Mouse (Mus musculus) hindlimb bud, embryonic 11.5 days (tissue): ENCODE data around the gene Pmpca.
"Not testable (repeated sequence)": the region's sequence is repeated elsewhere in the genome, so short reads cannot be mapped to it uniquely, and the experiment has no call there.

ENCODE experiments used
- DNase-seq: peaks from one replicate; pipeline ENCODE4 v3.0.0-alpha.2; 2012; ENCODE audit warnings: low read depth, low spot score; ENCODE audit errors: extremely low spot score

Gene Pmpca

GRCm38 (mm10) chr2:26368572-26368971 lies 20.6 kb upstream of the Pmpca start:
- no peak for DNase-seq

GRCm38 (mm10) chr2:26372396-26372795 lies 16.7 kb upstream of the Pmpca start:
- no peak for DNase-seq

GRCm38 (mm10) chr2:26380131-26380771 lies 8.9 kb upstream of the Pmpca start, which contains the start of gene Snapc4:
Snapc4 (minus strand) TSS chr2:26380653.
- peak; percentile 44 for DNase-seq

GRCm38 (mm10) chr2:26380871-26381270 lies 8.3 kb upstream of the Pmpca start:
- DNase-seq = not testable (repeated sequence)

GRCm38 (mm10) chr2:26387713-26388112 lies 1.4 kb upstream of the Pmpca start:
- no peak for DNase-seq

GRCm38 (mm10) chr2:26388682-26389153 lies 421 bp upstream of the Pmpca start:
- DNase-seq = no peak

- no peak for DNase-seq
Observed at GRCm38 (mm10) chr2:26390954-26391353, 1.8 kb downstream of the Pmpca start.

- no peak for DNase-seq
Observed at GRCm38 (mm10) chr2:26391617-26392016, 2.5 kb downstream of the Pmpca start.

- no peak for DNase-seq
Observed at GRCm38 (mm10) chr2:26398978-26399377, 9.8 kb downstream of the Pmpca start.

GRCm38 (mm10) chr2:26399647-26400046 lies 10.5 kb downstream of the Pmpca start:
- no peak for DNase-seq

- DNase-seq = no peak
Observed at GRCm38 (mm10) chr2:26400296-26400695, 11.2 kb downstream of the Pmpca start.

GRCm38 (mm10) chr2:26401023-26401422 lies 11.9 kb downstream of the Pmpca start:
- no peak for DNase-seq

- DNase-seq = no peak
Observed at GRCm38 (mm10) chr2:26402265-26402664, 13.1 kb downstream of the Pmpca start.

GRCm38 (mm10) chr2:26403306-26403705 lies 14.2 kb downstream of the Pmpca start:
- no peak for DNase-seq

- DNase-seq = peak; percentile 68
Observed at GRCm38 (mm10) chr2:26408515-26409356, 19.6 kb downstream of the Pmpca start, which contains the start of gene Inpp5e. Inpp5e (minus strand) TSS chr2:26409203.

GRCm38 (mm10) chr2:26409362-26409761 lies 20.2 kb downstream of the Pmpca start:
- DNase-seq = no peak

GRCm38 (mm10) chr2:26410091-26410490 lies 21.0 kb downstream of the Pmpca start:
- no peak for DNase-seq

- no peak for DNase-seq
Observed at GRCm38 (mm10) chr2:26410931-26411411, 21.8 kb downstream of the Pmpca start.

- DNase-seq = no peak
Observed at GRCm38 (mm10) chr2:26417066-26417465, 27.9 kb downstream of the Pmpca start.

- no peak for DNase-seq
Observed at GRCm38 (mm10) chr2:26418120-26418519, 29.0 kb downstream of the Pmpca start.

- DNase-seq = no peak
Observed at GRCm38 (mm10) chr2:26421969-26422368, 32.8 kb downstream of the Pmpca start.

- DNase-seq = no peak
Observed at GRCm38 (mm10) chr2:26423086-26423485, 33.9 kb downstream of the Pmpca start.
